Mouse (Mus musculus) midbrain, postnatal 0 days (tissue): ENCODE data around the gene Paxx. TPM values are rescaled to one million over a fixed set of nuclear protein-coding genes. Genes with fewer than 3 reads are reported as not detected.

ENCODE experiments used
- ATAC-seq: fragments of 200-750 bp; cut with Nextera tagmentation; 2 replicates; pipeline ENCODE4 v1.8.0; 2017; ENCODE audit warnings: moderate number of reproducible peaks, mild to moderate bottlenecking, moderate TSS enrichment, moderate library complexity; ENCODE audit not compliant: low FRiP score
- DNase-seq: peaks from one replicate; pipeline ENCODE4 v3.0.0-alpha.2; 2015; ENCODE audit warnings: low spot score
- H3K27ac ChIP-seq: fragments of 300-500 bp; sonication (generic); 2 replicates; pipeline ENCODE4 v1.5.1; 2014; ENCODE audit warnings: low read depth, mild to moderate bottlenecking, low read length, mixed read lengths
- H3K27me3 ChIP-seq: fragments of 300-500 bp; sonication (generic); 2 replicates; pipeline ENCODE4 v1.6.1; 2014; ENCODE audit warnings: low read length, control low read depth, mixed read lengths; ENCODE audit not compliant: insufficient read depth
- H3K36me3 ChIP-seq: fragments of 300-500 bp; sonication (generic); 2 replicates; pipeline ENCODE4 v1.6.1; 2014; ENCODE audit warnings: low read length, control low read depth, mixed read lengths; ENCODE audit not compliant: insufficient read depth
- H3K4me1 ChIP-seq: fragments of 300-500 bp; sonication (generic); 2 replicates; pipeline ENCODE4 v1.6.1; 2014; ENCODE audit warnings: mild to moderate bottlenecking, control low read depth, antibody characterized with exemption, low read length, mixed read lengths; ENCODE audit not compliant: insufficient read depth
- H3K4me2 ChIP-seq: fragments of 300-500 bp; sonication (generic); 2 replicates; pipeline ENCODE4 v1.6.1; 2014; ENCODE audit warnings: low read depth, mild to moderate bottlenecking, low read length, mixed read lengths; ENCODE audit not compliant: poor library complexity, severe bottlenecking
- H3K4me3 ChIP-seq: fragments of 300-500 bp; sonication (generic); 2 replicates; pipeline ENCODE4 v1.5.1; 2014; ENCODE audit warnings: low read depth, mild to moderate bottlenecking, low read length, moderate library complexity
- H3K9ac ChIP-seq: fragments of 300-500 bp; sonication (generic); replicated peaks from 2 replicates; pipeline ENCODE4 v1.6.1; 2014; ENCODE audit warnings: mild to moderate bottlenecking, low read length, moderate library complexity, mixed read lengths; ENCODE audit not compliant: poor library complexity, severe bottlenecking
- H3K9me3 ChIP-seq: fragments of 300-500 bp; sonication (generic); 2 replicates; pipeline ENCODE4 v1.6.1; 2016; ENCODE audit warnings: low read length, control low read depth
- CTCF ChIP-seq: IDR thresholded peaks from 2 replicates; pipeline ENCODE4 v1.5.1; 2016; ENCODE audit warnings: antibody characterized with exemption, mild to moderate bottlenecking
- WGBS: fragments of 180-500 bp; shearing (Covaris S2); extraction: QIAGEN DNeasy Blood & Tissue Kit; methylation state at CpG from one replicate; pipeline ENCODE4 v1.1.7; 2014; 5-methylcytosine and 5-hydroxymethylcytosine counted together
- polyA plus RNA-seq: library from polyadenylated mRNA; unstranded; fragments of >200 nt; fragmentation: Nextera tagmentation; extraction: Ambion mirVana; gene quantifications from 2 replicates; pipeline ENCODE4 v1.2.1, GENCODE M21; 2015
- total RNA-seq: library from RNA; depleted of rRNA; stranded (reverse); fragments of >200 nt; gene quantifications from 2 replicates; pipeline ENCODE4 v1.2.3, GENCODE M21; 2014; rRNA removed

Paxx gene
- total RNA-seq (163 and 195 TPM in 2 replicates), polyA plus RNA-seq (151 and 165 TPM in 2 replicates)

DNA sequence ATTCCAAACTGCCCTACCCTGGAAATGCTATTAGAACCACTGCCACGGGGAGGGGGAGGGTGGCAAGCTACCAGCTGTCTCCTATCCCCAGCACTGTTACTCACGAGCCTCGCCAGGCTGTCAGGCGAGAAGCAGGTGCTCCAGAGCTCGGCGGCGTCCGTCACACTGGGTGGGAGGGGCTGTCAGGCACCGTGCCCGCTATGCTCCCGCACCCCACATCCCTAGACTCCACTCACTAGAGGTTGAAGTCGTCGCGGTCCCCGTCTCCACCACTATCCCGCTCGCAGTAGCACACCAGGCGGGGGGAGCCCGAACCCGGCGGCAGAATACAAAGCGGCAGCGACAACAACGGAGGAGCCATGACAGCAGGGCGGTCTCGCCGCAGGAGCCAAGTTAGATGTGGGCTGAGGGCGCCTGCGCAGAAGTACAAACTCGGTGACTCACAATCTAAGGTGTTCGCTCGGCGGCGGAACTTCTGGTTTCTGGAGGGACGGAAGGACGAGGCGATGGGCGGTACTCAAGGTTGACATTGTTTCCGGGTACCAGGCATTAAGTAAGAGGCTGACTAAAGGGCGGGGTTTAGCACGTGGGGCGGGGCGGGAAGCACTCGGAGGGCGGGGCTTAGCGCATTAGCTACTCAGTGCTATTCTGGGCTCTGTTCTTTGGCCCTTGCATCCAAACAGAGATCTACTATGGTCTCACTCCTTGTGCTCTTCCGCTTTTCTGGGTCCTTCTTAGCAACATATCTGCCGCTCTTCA, at the start of gene Paxx:
Gene Paxx (minus strand): TSS at position 544 of the 759 bp plus-strand sequence.
- H3K4me2 ChIP-seq = peak within 1 kb of the TSS; percentile 95
- peak within 1 kb of the TSS; percentile 86 for H3K27ac ChIP-seq
- TF ChIP-seq CTCF = no peak; the same call in 1 of the 2 replicates
- H3K9me3 ChIP-seq = no peaks in the 10 kb centered on the region
- no peaks in the 10 kb centered on the region for H3K27me3 ChIP-seq
- H3K9ac ChIP-seq = peak within 1 kb of the TSS; percentile 86
- WGBS = under 1% methylated on average over 48 of the region's 48 CpGs
- peak within 1 kb of the TSS; percentile 58 for H3K4me3 ChIP-seq
- ATAC-seq (peak; percentile 87), DNase-seq (peak; percentile 97)
- H3K36me3 ChIP-seq = peaks cover 17% of the 10 kb centered on the region
- H3K4me1 ChIP-seq = peaks cover 15% of the 10 kb centered on the region

DNA sequence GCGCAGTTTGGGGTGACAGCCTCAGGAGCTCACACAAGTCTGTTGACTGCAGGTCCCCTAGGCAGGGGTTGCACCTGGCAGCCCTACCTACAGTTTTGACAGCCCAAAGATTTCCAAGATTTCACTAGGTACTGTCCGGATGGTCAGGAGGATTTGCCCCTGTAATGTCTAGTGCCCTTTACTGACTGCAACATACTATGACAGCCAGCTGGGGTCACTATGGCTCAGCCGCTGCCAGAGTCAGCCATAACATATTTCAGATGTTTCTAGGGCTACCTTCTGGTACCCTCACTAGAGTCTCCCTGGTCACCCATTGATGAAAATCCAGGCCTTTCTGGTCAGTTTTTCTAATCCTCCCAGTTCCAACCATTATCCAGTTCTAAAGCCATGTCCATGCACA, 49.0 kb upstream of the Paxx start:
- Histone ChIP-seq H3K36me3 (peaks cover 10% of the 10 kb centered on the region), H3K4me3 (no peak overlapping the region), H3K27me3 (no peaks in the 10 kb centered on the region), H3K9ac (no peak overlapping the region), H3K4me2 (no peak overlapping the region), H3K9me3 (no peaks in the 10 kb centered on the region), H3K27ac (no peak overlapping the region), H3K4me1 (no peaks in the 10 kb centered on the region)
- no peak for DNase-seq
- peak; percentile 42 for TF ChIP-seq CTCF
- ATAC-seq = no peak
- WGBS = 69% methylated on average over 3 of the region's 3 CpGs

DNA sequence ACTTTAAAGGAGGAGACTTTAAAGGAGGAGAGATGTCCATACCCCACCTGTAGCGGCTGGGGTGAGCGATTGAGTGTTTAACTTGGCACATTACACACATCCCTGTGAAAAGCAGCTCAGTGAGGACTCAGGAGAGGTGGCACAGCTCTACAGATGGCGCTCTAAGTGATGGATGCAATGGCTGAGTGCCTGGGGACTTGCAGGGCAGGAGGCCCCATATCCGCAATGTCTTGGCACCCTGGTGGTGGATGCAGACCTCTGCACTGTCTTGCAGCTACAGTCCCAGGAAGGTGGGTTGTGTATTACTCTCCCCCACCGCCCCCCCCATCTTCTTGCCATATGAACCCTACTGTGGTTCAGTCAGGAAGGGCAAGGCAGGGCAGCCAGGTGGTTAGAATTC, 46.1 kb upstream of the Paxx start:
- 44% methylated on average over 5 of the region's 5 CpGs for WGBS
- DNase-seq (peak; percentile 16), ATAC-seq (no peak)

DNA sequence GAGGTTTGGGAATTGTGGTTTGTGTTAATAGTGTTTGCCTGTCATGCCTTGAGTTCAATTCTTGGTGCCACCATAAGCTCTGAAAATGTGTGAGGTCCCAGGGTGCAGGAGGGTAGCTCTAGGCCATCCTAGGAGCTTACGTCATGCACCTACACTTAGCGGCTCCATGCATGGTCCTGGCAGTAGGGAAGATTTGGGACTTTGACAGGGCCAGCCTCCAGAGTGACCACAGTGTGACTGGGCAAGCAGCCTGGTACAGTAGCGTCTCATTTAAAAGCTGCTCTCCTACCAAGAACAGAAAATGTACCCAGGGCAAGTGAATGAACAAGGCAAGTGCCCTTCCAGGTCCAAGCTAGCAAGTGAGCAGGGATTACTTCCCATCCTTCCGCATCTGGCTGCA, 45.0 kb upstream of the Paxx start:
- TF ChIP-seq CTCF = no peak
- Histone ChIP-seq H3K27me3 (no peaks in the 10 kb centered on the region), H3K27ac (no peak overlapping the region), H3K9me3 (no peaks in the 10 kb centered on the region), H3K9ac (no peak overlapping the region), H3K4me1 (peaks cover 11% of the 10 kb centered on the region), H3K36me3 (peaks cover 33% of the 10 kb centered on the region), H3K4me2 (no peak overlapping the region), H3K4me3 (no peak overlapping the region)
- DNase-seq (no peak), ATAC-seq (no peak)
- 91% methylated on average over 4 of the region's 4 CpGs for WGBS

More for the DNA sequence above, 46.1 kb upstream of the Paxx start:
- Histone ChIP-seq H3K27me3 (no peaks in the 10 kb centered on the region), H3K4me2 (no peak overlapping the region), H3K4me3 (no peak overlapping the region), H3K36me3 (peaks cover 33% of the 10 kb centered on the region), H3K4me1 (peaks cover 3% of the 10 kb centered on the region), H3K27ac (no peak overlapping the region), H3K9me3 (no peaks in the 10 kb centered on the region), H3K9ac (no peak overlapping the region)
- peak; percentile 47; the same call in 1 of the 2 replicates for TF ChIP-seq CTCF

DNA sequence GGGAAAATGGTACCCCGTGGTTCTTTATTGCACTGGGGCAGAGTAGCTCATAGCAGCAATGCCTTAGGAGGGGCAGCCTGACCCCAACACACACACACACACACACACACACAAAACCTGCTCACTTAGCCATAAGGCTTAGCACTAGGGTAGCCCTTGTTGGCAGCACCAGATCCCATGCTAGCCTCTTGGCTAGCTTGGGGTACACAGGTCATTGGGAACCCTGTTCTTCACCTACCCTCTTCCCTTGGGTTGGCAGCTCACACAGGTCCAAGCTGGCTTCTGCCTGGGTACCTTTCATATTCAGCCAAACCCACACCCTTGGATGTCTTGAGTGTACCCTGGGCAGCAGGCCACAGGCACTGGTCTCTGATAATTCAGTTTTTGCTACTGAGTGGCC, 44.1 kb upstream of the Paxx start:
- H3K9ac ChIP-seq = no peak overlapping the region
- no peak for ATAC-seq
- DNase-seq = no peak
- no peak for TF ChIP-seq CTCF
- H3K4me2 ChIP-seq = no peak overlapping the region
- H3K9me3 ChIP-seq = no peaks in the 10 kb centered on the region
- H3K36me3 ChIP-seq = peaks cover 33% of the 10 kb centered on the region
- H3K27ac ChIP-seq = no peak overlapping the region
- 90% methylated on average over 1 of the region's 1 CpGs for WGBS
- H3K27me3 ChIP-seq = no peaks in the 10 kb centered on the region
- H3K4me3 ChIP-seq = no peak overlapping the region
- peaks cover 11% of the 10 kb centered on the region for H3K4me1 ChIP-seq

DNA sequence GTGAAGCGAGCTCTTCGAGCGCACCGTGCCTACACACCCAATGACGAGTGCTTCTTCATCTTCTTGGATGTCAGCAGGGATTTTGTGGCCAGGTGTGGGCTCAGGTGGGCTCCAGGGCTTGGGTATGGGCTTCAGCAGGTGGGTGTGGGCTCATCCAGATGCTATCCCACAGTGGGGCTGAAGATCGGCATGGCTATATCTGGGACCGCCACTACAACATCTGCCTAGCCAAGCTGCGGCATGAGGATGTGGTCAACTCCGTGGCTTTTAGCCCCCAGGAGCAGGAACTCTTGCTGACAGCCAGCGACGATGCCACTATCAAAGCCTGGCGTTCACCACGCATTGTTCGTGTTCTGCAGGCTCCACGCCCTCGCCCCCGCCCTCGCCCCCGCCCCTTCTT, 43.6 kb upstream of the Paxx start:
- Histone ChIP-seq H3K27ac (no peak overlapping the region), H3K9ac (no peak overlapping the region), H3K9me3 (no peaks in the 10 kb centered on the region), H3K36me3 (peaks cover 33% of the 10 kb centered on the region), H3K4me2 (no peak overlapping the region), H3K4me1 (peaks cover 11% of the 10 kb centered on the region), H3K27me3 (no peaks in the 10 kb centered on the region), H3K4me3 (no peak overlapping the region)
- no peak for TF ChIP-seq CTCF
- ATAC-seq (no peak), DNase-seq (no peak)
- WGBS = 94% methylated on average over 19 of the region's 19 CpGs
